Mouse (Mus musculus) limb, embryonic 13.5 days (tissue): Measurements from ENCODE around the gene She. TPM values are rescaled to one million over a fixed set of nuclear protein-coding genes. Genes with fewer than 3 reads are reported as not detected.
"Not testable (repeated sequence)": the region's sequence is repeated elsewhere in the genome, so short reads cannot be mapped to it uniquely, and the experiment has no call there.

Experiments
- ATAC-seq: fragments of 200-750 bp; cut with Nextera tagmentation; 2 replicates; pipeline ENCODE4 v1.8.0; 2017; ENCODE audit warnings: low read depth, moderate number of reproducible peaks, moderate TSS enrichment; ENCODE audit not compliant: low FRiP score
- H3K27ac ChIP-seq: fragments of 300-500 bp; sonication (generic); 2 replicates; pipeline ENCODE4 v1.5.1; 2015; ENCODE audit warnings: inconsistent platforms, mild to moderate bottlenecking, moderate library complexity
- H3K27me3 ChIP-seq: fragments of 300-500 bp; sonication (generic); 2 replicates; pipeline ENCODE4 v1.6.1; 2015; ENCODE audit warnings: mild to moderate bottlenecking, inconsistent platforms
- H3K36me3 ChIP-seq: fragments of 300-500 bp; sonication (generic); 2 replicates; pipeline ENCODE4 v1.6.1; 2015; ENCODE audit warnings: inconsistent platforms, mild to moderate bottlenecking, moderate library complexity
- H3K4me1 ChIP-seq: fragments of 300-500 bp; sonication (generic); 2 replicates; pipeline ENCODE4 v1.6.1; 2015; ENCODE audit warnings: inconsistent platforms
- H3K4me2 ChIP-seq: fragments of 300-500 bp; sonication (generic); replicated peaks from 2 replicates; pipeline ENCODE4 v1.6.1; 2015; ENCODE audit warnings: inconsistent platforms, mild to moderate bottlenecking, moderate library complexity
- H3K4me3 ChIP-seq: fragments of 300-500 bp; sonication (generic); 2 replicates; pipeline ENCODE4 v1.5.1; 2015; ENCODE audit warnings: moderate library complexity, mild to moderate bottlenecking, inconsistent platforms
- H3K9ac ChIP-seq: fragments of 300-500 bp; sonication (generic); 2 replicates; pipeline ENCODE4 v1.6.1; 2015; ENCODE audit warnings: mild to moderate bottlenecking, inconsistent platforms
- H3K9me3 ChIP-seq: fragments of 300-500 bp; sonication (generic); 2 replicates; pipeline ENCODE4 v1.6.1; 2016; ENCODE audit warnings: inconsistent platforms
- WGBS: fragments of 180-500 bp; shearing (Covaris S2); methylation state at CpG from one replicate; pipeline ENCODE4 v1.1.7; 2015; 5-methylcytosine and 5-hydroxymethylcytosine counted together
- polyA plus RNA-seq: library from polyadenylated mRNA; unstranded; fragments of >200 nt; fragmentation: Nextera tagmentation; extraction: Ambion mirVana; gene quantifications from 2 replicates; pipeline ENCODE4 v1.2.1, GENCODE M21; 2015

Gene She
- 3.1 and 3.6 TPM in 2 replicates for polyA plus RNA-seq

GRCm38 (mm10) chr3:89830815-89831591 lies at the start of gene She:
Gene She (plus strand): TSS chr3:89831370.
- peaks cover 5% of the 10 kb centered on the region; the same call in 1 of the 2 replicates for H3K9me3 ChIP-seq
- H3K27ac ChIP-seq, result no peak within 1 kb of the TSS
- H3K4me1 ChIP-seq, result peaks cover 10% of the 10 kb centered on the region
- peak within 1 kb of the TSS; percentile 72 for H3K4me2 ChIP-seq
- H3K36me3 ChIP-seq, result no peaks in the 10 kb centered on the region
- peak within 1 kb of the TSS; percentile 52 for H3K4me3 ChIP-seq
- H3K9ac ChIP-seq, result peak within 1 kb of the TSS; percentile 66
- peaks cover 81% of the 10 kb centered on the region for H3K27me3 ChIP-seq
- peak; percentile 59; the same call in 1 of the 2 replicates for ATAC-seq
- WGBS, result 2% methylated on average over 92 of the region's 96 CpGs

- Histone ChIP-seq H3K4me2 (no peak overlapping the region), H3K27me3 (no peaks in the 10 kb centered on the region), H3K36me3 (peaks cover 68% of the 10 kb centered on the region), H3K4me3 (no peak overlapping the region), H3K4me1 (peaks cover 17% of the 10 kb centered on the region), H3K9me3 (no peaks in the 10 kb centered on the region), H3K9ac (no peak overlapping the region), H3K27ac (no peak overlapping the region)
- no peak for ATAC-seq
- WGBS, result 85% methylated on average over 5 of the region's 5 CpGs
These were observed 49.5 kb upstream of the She start for GRCm38 (mm10) chr3:89781640-89782039.

GRCm38 (mm10) chr3:89784991-89785753 lies 46.0 kb upstream of the She start:
- Histone ChIP-seq H3K27ac (peak overlapping the region; percentile 55), H3K4me3 (no peak overlapping the region), H3K27me3 (no peaks in the 10 kb centered on the region), H3K9ac (peak overlapping the region; percentile 51), H3K4me2 (peak overlapping the region; percentile 12; the same call in 1 of the 2 replicates), H3K4me1 (peaks cover 17% of the 10 kb centered on the region), H3K36me3 (peaks cover 35% of the 10 kb centered on the region), H3K9me3 (no peaks in the 10 kb centered on the region)
- ATAC-seq, result peak; percentile 46
- 18% methylated on average over 11 of the region's 11 CpGs for WGBS

GRCm38 (mm10) chr3:89786275-89786674 lies 44.9 kb upstream of the She start:
- no peak overlapping the region for H3K4me3 ChIP-seq
- no peak for ATAC-seq
- no peaks in the 10 kb centered on the region for H3K27me3 ChIP-seq
- H3K9ac ChIP-seq, result no peak overlapping the region
- H3K36me3 ChIP-seq, result peaks cover 24% of the 10 kb centered on the region
- no peaks in the 10 kb centered on the region for H3K9me3 ChIP-seq
- no peak overlapping the region for H3K4me2 ChIP-seq
- WGBS, result 71% methylated on average over 6 of the region's 6 CpGs
- peaks cover 17% of the 10 kb centered on the region for H3K4me1 ChIP-seq
- no peak overlapping the region for H3K27ac ChIP-seq

GRCm38 (mm10) chr3:89788680-89789352 lies 42.4 kb upstream of the She start:
- Histone ChIP-seq H3K9ac (no peak overlapping the region), H3K36me3 (no peaks in the 10 kb centered on the region), H3K4me2 (no peak overlapping the region), H3K27me3 (no peaks in the 10 kb centered on the region), H3K4me1 (peaks cover 17% of the 10 kb centered on the region), H3K27ac (no peak overlapping the region), H3K9me3 (no peaks in the 10 kb centered on the region), H3K4me3 (no peak overlapping the region)
- ATAC-seq, result no peak
- 75% methylated on average over 16 of the region's 16 CpGs for WGBS

GRCm38 (mm10) chr3:89794616-89795015 lies 36.6 kb upstream of the She start:
- no peak for ATAC-seq
- Histone ChIP-seq H3K9ac (no peak overlapping the region), H3K27ac (no peak overlapping the region), H3K27me3 (no peaks in the 10 kb centered on the region), H3K4me1 (peaks cover 3% of the 10 kb centered on the region; the same call in 1 of the 2 replicates), H3K36me3 (no peaks in the 10 kb centered on the region), H3K9me3 (no peaks in the 10 kb centered on the region), H3K4me3 (no peak overlapping the region), H3K4me2 (no peak overlapping the region)
- 59% methylated on average over 2 of the region's 2 CpGs for WGBS

- WGBS, result 81% methylated on average over 5 of the region's 5 CpGs
- H3K36me3 ChIP-seq, result no peaks in the 10 kb centered on the region
These were observed 35.4 kb upstream of the She start for GRCm38 (mm10) chr3:89795746-89796145.

GRCm38 (mm10) chr3:89796358-89796757 lies 34.8 kb upstream of the She start:
- Histone ChIP-seq H3K4me2 (no peak overlapping the region), H3K9ac (no peak overlapping the region), H3K4me3 (no peak overlapping the region), H3K36me3 (no peaks in the 10 kb centered on the region), H3K27ac (no peak overlapping the region), H3K4me1 (peaks cover 4% of the 10 kb centered on the region; the same call in 1 of the 2 replicates), H3K9me3 (no peaks in the 10 kb centered on the region), H3K27me3 (no peaks in the 10 kb centered on the region)
- 32% methylated on average over 4 of the region's 4 CpGs for WGBS
- no peak for ATAC-seq

More at GRCm38 (mm10) chr3:89795746-89796145, 35.4 kb upstream of the She start:
- Histone ChIP-seq H3K4me1 (peaks cover 4% of the 10 kb centered on the region; the same call in 1 of the 2 replicates), H3K27ac (no peak overlapping the region), H3K9me3 (no peaks in the 10 kb centered on the region), H3K27me3 (no peaks in the 10 kb centered on the region), H3K9ac (no peak overlapping the region), H3K4me3 (no peak overlapping the region), H3K4me2 (no peak overlapping the region)
- ATAC-seq, result no peak

GRCm38 (mm10) chr3:89798518-89798917 lies 32.7 kb upstream of the She start:
- 85% methylated on average over 3 of the region's 3 CpGs for WGBS
- Histone ChIP-seq H3K4me1 (peaks cover 4% of the 10 kb centered on the region; the same call in 1 of the 2 replicates), H3K36me3 (no peaks in the 10 kb centered on the region), H3K4me3 (no peak overlapping the region), H3K9me3 (no peaks in the 10 kb centered on the region), H3K27me3 (no peaks in the 10 kb centered on the region), H3K9ac (no peak overlapping the region), H3K27ac (no peak overlapping the region), H3K4me2 (no peak overlapping the region)
- no peak for ATAC-seq

- Histone ChIP-seq H3K4me3 (0 out of 2 replicates have a peak overlapping the region, but pooled peaks have one; percentile 10), H3K27ac (no peak overlapping the region), H3K4me2 (peak overlapping the region; percentile 46), H3K9ac (no peak overlapping the region), H3K9me3 (no peaks in the 10 kb centered on the region), H3K4me1 (peaks cover 4% of the 10 kb centered on the region; the same call in 1 of the 2 replicates), H3K27me3 (no peaks in the 10 kb centered on the region), H3K36me3 (no peaks in the 10 kb centered on the region)
- no peak for ATAC-seq
- WGBS, result 3% methylated on average over 13 of the region's 13 CpGs
These were observed 31.7 kb upstream of the She start for GRCm38 (mm10) chr3:89799476-89799875.

GRCm38 (mm10) chr3:89800078-89800477 lies 31.1 kb upstream of the She start:
- not testable (repeated sequence) for H3K4me2 ChIP-seq, H3K36me3 ChIP-seq, H3K27me3 ChIP-seq, H3K27ac ChIP-seq, H3K4me1 ChIP-seq, H3K9ac ChIP-seq, H3K4me3 ChIP-seq, H3K9me3 ChIP-seq, ATAC-seq
- WGBS, result 45% methylated on average over 3 of the region's 3 CpGs
